Mouse (Mus musculus) kidney, adult 2 months (tissue): ENCODE measurements around the gene Usp36. TPM values are rescaled to one million over a fixed set of nuclear protein-coding genes. Genes with fewer than 3 reads are reported as not detected.
A peak's percentile ranks its signal among the peaks of the same experiment; 100 is the strongest.

Experiments used
- DNase-seq: peaks from one replicate; pipeline ENCODE4 v3.0.0; 2021
- H3K27ac ChIP-seq: fragments of 200-500 bp; 2 replicates; pipeline ENCODE4 v1.5.1; 2012; ENCODE audit warnings: low read depth, low read length, control low read depth, inconsistent platforms; ENCODE audit not compliant: insufficient read depth
- H3K27me3 ChIP-seq: fragments of 200-500 bp; replicated peaks from 2 replicates; pipeline ENCODE4 v1.6.1; 2012; ENCODE audit warnings: mild to moderate bottlenecking, moderate library complexity, low read length, inconsistent platforms; ENCODE audit not compliant: control insufficient read depth, insufficient read depth
- H3K36me3 ChIP-seq: fragments of 200-500 bp; 2 replicates; pipeline ENCODE4 v1.6.1; 2012; ENCODE audit warnings: mild to moderate bottlenecking, moderate library complexity, low read length, inconsistent platforms; ENCODE audit not compliant: control insufficient read depth, insufficient read depth
- H3K4me1 ChIP-seq: fragments of 200-500 bp; 2 replicates; pipeline ENCODE4 v1.6.1; 2011; ENCODE audit warnings: low read length; ENCODE audit not compliant: control insufficient read depth, insufficient read depth
- H3K4me3 ChIP-seq: fragments of 200-500 bp; 2 replicates; pipeline ENCODE4 v1.5.1; 2011; ENCODE audit warnings: mild to moderate bottlenecking, low read depth, low read length, control low read depth; ENCODE audit not compliant: insufficient read depth
- CTCF ChIP-seq: fragments of 200-500 bp; conservative IDR thresholded peaks from 2 replicates; pipeline ENCODE4 v1.5.1; 2011; ENCODE audit warnings: low read depth, mild to moderate bottlenecking, control low read depth, low read length, moderate library complexity, mixed read lengths; ENCODE audit not compliant: insufficient read depth, insufficient read length
- POLR2A ChIP-seq: fragments of 200-500 bp; IDR thresholded peaks from one replicate; pipeline ENCODE4 v1.6.1; 2011; ENCODE audit warnings: low read depth, low read length, control low read depth
- WGBS: fragments of 180-500 bp; shearing (Covaris S2); methylation state at CpG from one replicate; pipeline ENCODE4 v1.1.7; 2018; 5-methylcytosine and 5-hydroxymethylcytosine counted together
- polyA plus RNA-seq: library from polyadenylated mRNA; depleted of rRNA; stranded (reverse); fragments of >200 nt; gene quantifications from 2 replicates; pipeline ENCODE4 v1.2.3, GENCODE M21; 2012; rRNA removed

Gene Usp36
- 11.2 and 12.3 TPM in 2 replicates for polyA plus RNA-seq

DNA sequence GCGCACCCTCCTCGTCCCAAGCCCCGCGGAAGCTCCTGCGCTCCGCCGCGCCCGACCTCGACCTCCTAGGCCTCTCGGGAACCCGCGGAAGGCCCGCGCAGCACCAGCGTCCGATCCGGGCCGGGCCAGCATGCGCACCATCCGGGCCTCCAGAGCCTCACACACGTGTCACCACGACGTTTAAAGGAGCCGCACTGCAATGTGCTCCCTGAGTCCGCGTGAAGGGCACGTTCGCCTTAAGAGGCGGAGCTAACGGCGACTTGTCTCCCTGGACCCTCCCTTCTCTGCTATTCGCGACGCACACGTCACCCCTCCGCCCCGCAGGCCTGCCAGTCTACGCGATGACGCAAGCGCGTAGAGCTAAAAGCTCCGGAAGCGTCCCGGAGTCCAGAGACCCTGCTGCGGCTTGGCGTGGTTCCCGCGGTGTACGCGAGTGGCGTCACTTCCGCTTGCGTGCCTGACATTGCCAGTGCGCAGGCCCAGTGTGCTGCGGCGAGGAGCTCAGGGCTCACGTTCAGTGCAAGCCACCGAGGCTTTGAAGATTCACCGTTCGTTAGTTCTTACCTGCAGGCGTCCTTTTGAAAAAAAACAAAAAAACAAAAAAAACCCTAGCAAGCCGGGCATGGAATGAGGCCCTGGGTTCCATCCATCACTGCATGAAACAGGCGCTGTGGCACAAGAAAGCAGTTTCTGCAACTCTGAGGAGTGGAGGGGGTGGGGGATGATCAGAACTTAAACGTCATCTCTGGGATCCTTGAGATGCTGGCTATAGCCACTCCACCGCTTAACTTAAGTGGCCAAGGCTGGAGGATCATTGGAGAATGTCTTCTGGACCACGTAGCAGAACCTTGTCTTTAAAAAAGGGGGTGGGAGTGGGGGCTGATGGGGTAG, at the start of gene Usp36:
Gene Usp36, minus strand, starts transcription at position 246 of the 891 bp plus-strand sequence.
- H3K36me3 ChIP-seq, result no peaks in the 10 kb centered on the region
- peaks cover 12% of the 10 kb centered on the region for H3K4me1 ChIP-seq
- WGBS, result 1% methylated on average over 68 of the region's 68 CpGs
- H3K27ac ChIP-seq, result peak within 1 kb of the TSS; percentile 63
- H3K27me3 ChIP-seq, result no peaks in the 10 kb centered on the region
- TF ChIP-seq POLR2A (peak; percentile 94), CTCF (0 out of 2 replicates have a peak, but pooled peaks have one; percentile 4)
- DNase-seq, result peak; percentile 100
- peak within 1 kb of the TSS; percentile 81 for H3K4me3 ChIP-seq

DNA sequence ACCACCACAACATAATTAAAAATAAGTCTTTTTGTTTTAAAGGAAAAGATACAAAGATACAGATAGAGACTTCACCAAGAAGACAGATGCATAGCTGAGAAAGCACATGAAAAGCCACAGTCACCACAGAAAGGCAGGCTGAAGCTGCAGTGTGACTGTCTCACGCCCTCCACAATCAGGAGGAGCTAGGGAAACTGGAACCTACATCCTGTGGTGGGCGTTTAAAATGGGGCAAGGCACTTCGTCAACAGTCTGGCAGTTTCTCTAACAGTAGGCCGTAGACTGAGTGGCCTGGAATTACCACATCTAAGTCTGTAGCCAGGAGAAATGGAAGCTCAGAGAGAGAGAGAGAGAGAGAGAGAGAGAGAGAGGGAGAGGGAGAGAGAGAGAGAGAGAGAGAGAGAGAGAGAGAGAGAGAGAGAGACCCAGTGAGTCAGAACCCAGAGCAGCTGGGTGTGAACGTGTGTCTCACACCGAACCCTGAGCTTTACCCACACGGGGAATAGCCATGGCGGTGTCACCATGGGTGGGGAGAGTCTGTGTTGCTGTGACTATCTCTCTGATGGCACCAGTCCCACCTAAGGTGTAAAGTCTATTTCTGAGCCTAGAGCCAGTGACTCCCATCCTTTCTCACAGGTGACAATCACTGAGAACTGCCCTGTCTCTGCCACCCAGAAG, 47.6 kb upstream of the Usp36 start:
- Histone ChIP-seq H3K27ac (no peak overlapping the region), H3K36me3 (no peaks in the 10 kb centered on the region), H3K4me1 (no peaks in the 10 kb centered on the region), H3K27me3 (no peaks in the 10 kb centered on the region), H3K4me3 (no peak overlapping the region)
- TF ChIP-seq POLR2A (no peak), CTCF (no peak)
- DNase-seq, result no peak
- 66% methylated on average over 8 of the region's 8 CpGs for WGBS

DNA sequence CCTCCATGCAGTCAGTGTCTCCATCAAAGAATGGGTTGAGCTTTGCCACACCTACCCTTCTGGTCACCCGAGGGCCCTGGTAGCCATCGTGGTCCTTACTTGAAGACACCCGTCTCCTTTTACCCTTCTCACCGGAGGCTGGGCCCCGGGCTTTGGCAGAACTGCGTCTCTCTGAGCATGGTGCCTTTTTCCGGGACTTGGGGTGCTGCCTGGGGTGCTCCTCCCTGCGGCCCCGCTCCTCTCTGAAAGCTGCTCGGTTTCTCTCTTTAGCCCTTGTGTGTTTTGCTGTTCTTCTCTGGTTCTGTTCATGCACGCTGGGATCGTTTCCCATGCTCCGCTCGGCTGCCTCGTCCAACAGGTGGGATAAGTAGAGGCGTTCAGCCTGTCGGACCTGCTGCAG, 43.4 kb upstream of the Usp36 start:
- WGBS, result 73% methylated on average over 17 of the region's 17 CpGs
- DNase-seq, result no peak
- Histone ChIP-seq H3K36me3 (no peaks in the 10 kb centered on the region), H3K27ac (no peak overlapping the region), H3K4me1 (no peaks in the 10 kb centered on the region), H3K4me3 (no peak overlapping the region), H3K27me3 (no peaks in the 10 kb centered on the region)
- no peak for TF ChIP-seq POLR2A
- no peak for TF ChIP-seq CTCF

DNA sequence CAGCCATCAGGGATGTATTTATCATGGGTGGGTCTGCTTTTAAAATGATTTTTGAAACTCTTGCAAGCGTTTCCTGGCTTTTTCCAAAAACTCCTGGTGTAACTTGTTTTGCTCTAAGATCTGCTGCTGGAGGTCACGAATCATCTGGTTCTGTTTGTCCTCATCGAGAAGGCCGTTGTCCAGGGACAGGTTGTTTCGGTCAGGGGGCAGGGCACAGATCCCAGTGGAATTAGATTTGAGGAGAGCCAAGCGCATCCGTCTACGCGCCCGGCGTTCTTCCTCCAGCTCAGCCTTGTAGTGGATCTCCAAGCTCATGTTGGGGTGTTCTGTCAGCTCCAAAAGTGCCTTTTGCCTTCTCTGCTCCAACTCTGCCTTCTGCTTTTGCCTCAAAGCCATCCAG, 42.3 kb upstream of the Usp36 start:
- Histone ChIP-seq H3K4me3 (no peak overlapping the region), H3K27ac (no peak overlapping the region), H3K4me1 (no peaks in the 10 kb centered on the region), H3K27me3 (no peaks in the 10 kb centered on the region), H3K36me3 (no peaks in the 10 kb centered on the region)
- no peak for TF ChIP-seq POLR2A
- TF ChIP-seq CTCF, result no peak
- DNase-seq, result peak; percentile 55
- 62% methylated on average over 11 of the region's 11 CpGs for WGBS

DNA sequence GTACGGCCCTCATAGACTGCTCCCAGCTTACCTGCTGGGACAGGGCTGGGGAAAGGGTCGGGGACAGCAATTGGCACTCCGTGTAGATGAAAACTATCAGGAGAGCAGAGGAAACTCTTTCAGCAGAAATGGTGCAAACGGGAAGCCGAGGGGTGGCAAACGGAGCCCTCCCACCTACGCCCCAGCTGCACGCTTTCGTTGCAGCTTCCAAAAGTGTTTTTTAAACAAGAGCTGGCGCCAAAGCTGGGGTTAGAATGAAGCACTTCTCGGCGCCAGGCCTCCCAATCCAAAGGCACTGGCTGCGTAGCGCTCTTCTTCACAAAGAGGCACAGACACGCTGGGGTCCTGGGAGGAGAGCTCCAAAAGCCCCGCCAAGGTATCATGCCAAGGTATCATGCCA, 40.7 kb upstream of the Usp36 start:
- no peaks in the 10 kb centered on the region for H3K27me3 ChIP-seq
- H3K36me3 ChIP-seq, result no peaks in the 10 kb centered on the region
- H3K4me1 ChIP-seq, result no peaks in the 10 kb centered on the region
- no peak overlapping the region for H3K4me3 ChIP-seq
- 97% methylated on average over 16 of the region's 16 CpGs for WGBS
- H3K27ac ChIP-seq, result no peak overlapping the region
- TF ChIP-seq POLR2A (no peak), CTCF (no peak)
- DNase-seq, result no peak

DNA sequence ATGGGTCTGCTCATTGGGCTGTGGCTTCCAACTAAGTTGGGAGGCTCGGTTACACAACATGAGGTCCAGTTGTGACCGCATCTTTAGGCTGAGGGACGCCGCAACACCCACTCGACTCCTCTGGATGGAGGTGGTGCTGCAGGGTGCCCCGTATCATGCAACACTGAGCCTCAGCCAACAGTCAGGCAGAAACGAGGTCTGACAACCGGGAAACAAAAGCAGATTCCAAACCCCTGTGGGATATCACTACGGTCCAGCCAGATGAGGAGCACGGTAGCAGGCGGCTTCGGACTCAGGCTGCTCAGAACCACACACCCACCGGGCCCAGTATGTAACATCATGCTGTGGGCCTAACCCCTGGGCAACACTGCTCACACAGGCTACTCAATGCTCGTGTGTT, 40.3 kb upstream of the Usp36 start:
- no peak overlapping the region for H3K4me3 ChIP-seq
- WGBS, result 91% methylated on average over 14 of the region's 14 CpGs
- no peaks in the 10 kb centered on the region for H3K4me1 ChIP-seq
- no peaks in the 10 kb centered on the region for H3K27me3 ChIP-seq
- DNase-seq, result no peak
- TF ChIP-seq CTCF, result no peak
- no peak for TF ChIP-seq POLR2A
- no peak overlapping the region for H3K27ac ChIP-seq
- no peaks in the 10 kb centered on the region for H3K36me3 ChIP-seq

DNA sequence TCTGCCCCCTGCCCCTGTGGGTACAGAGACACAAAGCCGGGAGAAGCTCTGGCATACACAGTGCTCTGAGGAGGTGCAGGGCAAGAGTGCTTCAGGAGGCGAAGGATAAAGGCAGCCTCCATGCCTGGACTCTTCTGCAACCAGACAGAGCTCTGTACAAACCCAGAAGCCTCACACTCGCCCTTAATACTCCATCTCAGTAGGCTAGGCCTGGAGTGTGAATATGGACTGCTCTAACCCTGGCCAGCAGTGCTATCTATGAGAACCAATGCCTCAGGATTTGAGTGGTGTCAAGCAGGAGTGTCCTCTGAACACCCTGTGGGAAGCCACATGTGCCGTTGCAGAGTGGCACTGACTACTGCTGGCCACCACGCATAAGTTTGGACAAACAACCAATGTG, 38.9 kb upstream of the Usp36 start:
- DNase-seq, result no peak
- 90% methylated on average over 5 of the region's 5 CpGs for WGBS
- Histone ChIP-seq H3K27me3 (no peaks in the 10 kb centered on the region), H3K4me3 (no peak overlapping the region), H3K4me1 (no peaks in the 10 kb centered on the region), H3K27ac (no peak overlapping the region), H3K36me3 (no peaks in the 10 kb centered on the region)
- TF ChIP-seq POLR2A (no peak), CTCF (no peak)
